12 mouse cellular contexts compared by ENCODE assay signal in the genomic region with DNA sequence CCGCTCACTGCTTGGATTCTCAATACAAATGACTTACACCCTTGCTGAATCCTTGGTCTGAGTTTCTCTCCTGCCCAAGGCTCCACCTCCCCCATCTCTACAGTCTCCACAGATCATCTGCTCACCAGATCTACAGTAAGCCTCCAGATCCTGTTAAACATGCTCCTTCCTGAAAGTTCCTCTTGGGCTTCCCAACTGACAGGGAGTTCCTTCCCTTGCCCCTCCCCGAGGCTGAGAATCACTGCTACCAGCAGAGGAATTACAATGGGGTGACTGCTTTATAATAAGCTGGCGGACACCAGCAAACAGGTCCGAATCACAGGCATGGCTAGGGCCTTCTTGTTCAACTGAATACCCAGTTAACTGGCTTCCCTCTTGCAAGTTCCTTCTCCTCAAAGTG. TPM values are rescaled to one million over a fixed set of nuclear protein-coding genes. Genes with fewer than 3 reads are reported as not detected.
A peak's percentile ranks its signal among the peaks of the same experiment; 100 is the strongest.
DNase-seq lines count a peak whose midpoint lies in the region; ATAC-seq and TF ChIP-seq lines count a peak whose summit lies in the region.
"Had no signal": no experiment of that assay in that cellular context is flagged by ENCODE, and none has a peak within 500 bp of the region (broad histone marks: within the 10 kb centered on the region; RNA-seq: fewer than 3 reads in every experiment).

No protein-coding gene starts in this region.

- 68% methylated on average over 4 of the region's 4 CpGs for WGBS in heart, embryonic 15.5 days
- WGBS in macrophage (ENCODE audit: missing documents), result 66% methylated on average over 4 of the region's 4 CpGs
- WGBS in hindbrain, embryonic 11.5 days, result 65% methylated on average over 4 of the region's 4 CpGs

- no peak for TF ChIP-seq CTCF in layer of hippocampus, adult 2 months (conservative IDR thresholded peaks at IDR 0.05)

- no peak for ATAC-seq in heart, embryonic 15.5 days (replicated peaks; ENCODE audit: insufficient number of reproducible peaks, insufficient read depth, low FRiP score, low read depth)
- ATAC-seq in hindbrain, embryonic 11.5 days (ENCODE audit: low FRiP score), result no peak
- ATAC-seq in erythroid progenitor cell, adult 5-6 weeks (replicated peaks; ENCODE audit: low FRiP score, poor library complexity, severe bottlenecking), result no peak

- no peaks in the 10 kb centered on the region for H3K79me2 ChIP-seq in macrophage (ENCODE audit: inconsistent target)

- no peaks in the 10 kb centered on the region for H3K27me3 ChIP-seq in heart, embryonic 15.5 days
- no peaks in the 10 kb centered on the region for H3K27me3 ChIP-seq in hindbrain, embryonic 11.5 days (ENCODE audit: control insufficient read depth, insufficient read depth, low read length)
- H3K27me3 ChIP-seq: forebrain, embryonic 12.5 days had no signal

- H3K4me3 ChIP-seq in layer of hippocampus, adult 2 months, result no peak overlapping the region
- H3K4me3 ChIP-seq in heart, embryonic 15.5 days, result no peak overlapping the region
- H3K4me3 ChIP-seq in macrophage (ENCODE audit: inconsistent target), result no peak overlapping the region
- no peak overlapping the region for H3K4me3 ChIP-seq in hindbrain, embryonic 11.5 days (ENCODE audit: low read depth, low read length)
- H3K4me3 ChIP-seq: forebrain, embryonic 12.5 days; neural tube, embryonic 12.5 days had no signal

- H3K4me2 ChIP-seq in heart, embryonic 15.5 days, result 0 out of 2 replicates have a peak overlapping the region, but pooled peaks have one; percentile 6
- no peak overlapping the region for H3K4me2 ChIP-seq in hindbrain, embryonic 11.5 days (replicated peaks; ENCODE audit: low read depth, low read length)
- H3K4me2 ChIP-seq: forebrain, embryonic 12.5 days; hindbrain, embryonic 14.5 days; neural tube, embryonic 12.5 days had no signal

- H3K4me1 ChIP-seq in heart, embryonic 15.5 days (replicated peaks), result peaks cover 19% of the 10 kb centered on the region
- peaks cover 7% of the 10 kb centered on the region for H3K4me1 ChIP-seq in hindbrain, embryonic 11.5 days (replicated peaks; ENCODE audit: control insufficient read depth, insufficient read depth, low read length)

- H3K27ac ChIP-seq in layer of hippocampus, adult 2 months, result peak overlapping the region; percentile 64
- H3K27ac ChIP-seq in heart, embryonic 15.5 days, result peak overlapping the region; percentile 71
- peak overlapping the region; percentile 59 for H3K27ac ChIP-seq in macrophage
- H3K27ac ChIP-seq in hindbrain, embryonic 11.5 days (ENCODE audit: low read depth, low read length), result no peak overlapping the region
- H3K27ac ChIP-seq: forebrain, embryonic 12.5 days; hindbrain, embryonic 14.5 days; neural tube, embryonic 12.5 days had no signal

- no peaks in the 10 kb centered on the region for H3K9me3 ChIP-seq in heart, embryonic 15.5 days (replicated peaks)
- H3K9me3 ChIP-seq in hindbrain, embryonic 11.5 days (ENCODE audit: control insufficient read depth, low read length), result no peaks in the 10 kb centered on the region
- H3K9me3 ChIP-seq: forebrain, embryonic 12.5 days had no signal

- no peaks in the 10 kb centered on the region for H3K36me3 ChIP-seq in heart, embryonic 15.5 days
- H3K36me3 ChIP-seq in macrophage (ENCODE audit: inconsistent target), result no peaks in the 10 kb centered on the region
- H3K36me3 ChIP-seq in hindbrain, embryonic 11.5 days (ENCODE audit: control insufficient read depth, insufficient read depth, low read length), result no peaks in the 10 kb centered on the region
- H3K36me3 ChIP-seq: forebrain, embryonic 12.5 days; neural tube, embryonic 12.5 days had no signal

- H3K9ac ChIP-seq in heart, embryonic 15.5 days, result no peak overlapping the region
- H3K9ac ChIP-seq in hindbrain, embryonic 11.5 days (ENCODE audit: low read depth, low read length), result no peak overlapping the region
- H3K9ac ChIP-seq: forebrain, embryonic 12.5 days; hindbrain, embryonic 14.5 days; neural tube, embryonic 12.5 days had no signal

- DNase-seq in layer of hippocampus, adult 2 months (ENCODE audit: low spot score in 2 of 2), result peak in 1 of 2 experiments; percentile 7
- no peak for DNase-seq in layer of hippocampus, adult 9-10 months (ENCODE audit: low spot score)
- DNase-seq in kidney, postnatal 10 days, result peak; percentile 38
- no peak for DNase-seq in hindbrain, embryonic 11.5 days (ENCODE audit: low spot score)
- DNase-seq: gastrocnemius, postnatal 10 days; right cerebral cortex, adult 18-20 months had no signal

RNA-seq across cellular contexts. Expression of gene Cdk5r1, which starts 46.6 kb away (rescaled TPM):
- total RNA-seq in layer of hippocampus, adult 2 months (2021), result 100 to 1,000 TPM; 218 to 227 TPM
- 0.37 and 0.90 TPM in 2 replicates for polyA plus RNA-seq in heart, embryonic 15.5 days (2015; fragmentation: Nextera tagmentation; extraction: Ambion mirVana)
- 10 to 100 TPM in 4 of 26 experiments, 1 to 10 TPM in 22; 1.0 to 17.0 (median 2.2) TPM for total RNA-seq in macrophage (2018; cell fraction: chromatin; rRNA removed)
- total RNA-seq in macrophage (2018; cell fraction: cytosol; rRNA removed), result 10 to 100 TPM in 2 of 26 experiments, 1 to 10 TPM in 7, under 1 TPM in 17; 0.14 to 17.7 (median 0.36) TPM
- 10 to 100 TPM in 6 of 26 experiments, 1 to 10 TPM in 20; 1.1 to 16.1 (median 3.0) TPM for total RNA-seq in macrophage (2018; cell fraction: nucleus; rRNA removed)
- 0.10 to 0.88 TPM (median 0.26 TPM) in 3 replicates for polyA plus RNA-seq in macrophage (2018)
- polyA plus RNA-seq in hindbrain, embryonic 11.5 days (2014; fragmentation: Nextera tagmentation; extraction: Ambion mirVana), result 21.5 and 23.7 TPM in 2 replicates
- 2.5 and 5.4 TPM in 2 replicates for total RNA-seq in erythroid progenitor cell, adult 5-6 weeks (2015; ENCODE audit: low replicate concordance)
- total RNA-seq in erythroid progenitor cell, adult 5-6 weeks (2017; ENCODE audit: low replicate concordance), result 2.0 and 2.1 TPM in 2 replicates

Comparison
In these comparisons a context has a peak if more than half of its experiments do, and no peak if none do; other contexts are left out.
1. RNA of gene Cdk5r1, which starts 46.6 kb away (polyA plus RNA-seq): 21.5 to 23.7 TPM in hindbrain, embryonic 11.5 days; 0.37 to 0.90 TPM in heart, embryonic 15.5 days and 0.10 to 0.88 TPM in macrophage; every median in the first group is over 10 times any median in the second.